10 mouse cellular contexts compared by ENCODE assay signal in the genomic region with DNA sequence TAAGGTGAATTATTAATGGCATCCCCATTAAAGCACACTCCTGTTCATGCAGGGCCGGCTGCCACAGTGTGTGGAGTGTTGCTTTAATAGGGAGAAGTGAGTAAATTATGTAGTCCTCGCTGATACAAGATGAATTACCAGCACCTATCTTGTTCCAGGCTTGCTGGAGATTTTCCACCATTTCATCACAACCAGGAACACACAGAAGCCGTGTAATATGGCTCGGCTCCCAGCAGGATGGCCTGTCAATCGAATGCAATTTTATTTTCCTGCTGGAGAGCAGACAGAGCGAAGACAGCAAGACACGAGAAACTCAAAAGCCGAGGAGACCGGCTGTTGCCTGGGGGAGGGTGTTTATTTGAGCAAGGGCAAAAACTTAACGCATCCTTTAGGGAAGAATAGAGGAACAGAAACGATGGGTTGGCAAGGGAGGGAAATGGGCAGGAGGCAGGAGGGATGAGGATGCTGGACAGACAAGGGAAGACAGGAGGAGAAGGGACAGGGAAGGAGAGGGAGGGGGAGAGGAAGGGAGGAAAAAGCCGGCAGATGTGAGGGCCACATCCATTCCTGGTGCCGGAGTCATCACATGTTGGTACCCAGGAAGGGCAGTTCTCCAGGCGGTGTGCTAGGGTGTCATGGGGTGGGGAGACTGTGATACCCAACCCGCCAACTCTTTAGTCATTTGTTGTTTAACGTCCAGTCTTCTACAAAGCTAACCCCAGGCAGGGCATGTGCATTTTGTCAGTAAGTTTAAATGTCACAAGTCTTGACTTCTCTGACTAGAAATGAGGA. TPM values are rescaled to one million over a fixed set of nuclear protein-coding genes. Genes with fewer than 3 reads are reported as not detected.
DNase-seq lines count a peak whose midpoint lies in the region; ATAC-seq and TF ChIP-seq lines count a peak whose summit lies in the region.
"Had no signal": no experiment of that assay in that cellular context is flagged by ENCODE, and none has a peak within 500 bp of the region (broad histone marks: within the 10 kb centered on the region; RNA-seq: fewer than 3 reads in every experiment).

No protein-coding gene starts in this region.

- no peak for TF ChIP-seq CTCF in lung, postnatal 0 days (IDR thresholded peaks at IDR 0.05)
- no peak for TF ChIP-seq CTCF in lung, adult 2 months (IDR thresholded peaks at IDR 0.05; ENCODE audit: insufficient read depth, low read length)

- no peak for DNase-seq in neural tube, embryonic 10.5 days (ENCODE audit: extremely low spot score, low spot score)
- DNase-seq in midbrain, embryonic 11.5 days (ENCODE audit: low spot score, missing footprints) = peak; percentile 77
- peak; percentile 34 for DNase-seq in skeletal muscle tissue, adult 2 months (ENCODE audit: low read depth, low spot score)
- DNase-seq in lung, adult 18-20 months = no peak
- DNase-seq in lung, postnatal 0 days (ENCODE audit: low spot score) = no peak
- DNase-seq in lung, adult 2 months = no peak

- peak overlapping the region; percentile 21 for H3K4me2 ChIP-seq in neural tube, embryonic 12.5 days (replicated peaks)
- peak overlapping the region; percentile 34 for H3K4me2 ChIP-seq in hindbrain, embryonic 16.5 days (ENCODE audit: low read length)
- no peak overlapping the region for H3K4me2 ChIP-seq in midbrain, embryonic 11.5 days
- no peak overlapping the region for H3K4me2 ChIP-seq in lung, postnatal 0 days (replicated peaks; ENCODE audit: low read depth, low read length)
- H3K4me2 ChIP-seq: liver, embryonic 12.5 days had no signal

- peaks cover 23% of the 10 kb centered on the region for H3K4me1 ChIP-seq in neural tube, embryonic 12.5 days
- peaks cover 12% of the 10 kb centered on the region for H3K4me1 ChIP-seq in hindbrain, embryonic 16.5 days (ENCODE audit: control insufficient read depth, insufficient read depth, low read depth, low read length)
- H3K4me1 ChIP-seq in midbrain, embryonic 11.5 days (ENCODE audit: control insufficient read depth, insufficient read depth, low read length) = no peaks in the 10 kb centered on the region; the same call in 1 of the 2 replicates
- H3K4me1 ChIP-seq in lung, postnatal 0 days (ENCODE audit: insufficient read depth, low read depth, low read length) = no peaks in the 10 kb centered on the region
- peaks cover 7% of the 10 kb centered on the region; the same call in 1 of the 2 replicates for H3K4me1 ChIP-seq in lung, adult 2 months (ENCODE audit: control insufficient read depth, insufficient read depth, low read length)

- 0 out of 2 replicates have a peak overlapping the region, but pooled peaks have one; percentile 1 for H3K27ac ChIP-seq in neural tube, embryonic 12.5 days
- peak overlapping the region; percentile 76 for H3K27ac ChIP-seq in hindbrain, embryonic 16.5 days (ENCODE audit: low read depth, low read length)
- no peak overlapping the region for H3K27ac ChIP-seq in midbrain, embryonic 11.5 days (ENCODE audit: low read depth, low read length)
- H3K27ac ChIP-seq in lung, postnatal 0 days (ENCODE audit: low read length) = no peak overlapping the region
- H3K27ac ChIP-seq: liver, embryonic 12.5 days had no signal

- no peaks in the 10 kb centered on the region for H3K36me3 ChIP-seq in neural tube, embryonic 12.5 days
- no peaks in the 10 kb centered on the region for H3K36me3 ChIP-seq in hindbrain, embryonic 16.5 days (ENCODE audit: control insufficient read depth, insufficient read depth, low read length)
- H3K36me3 ChIP-seq in midbrain, embryonic 11.5 days (ENCODE audit: control insufficient read depth, insufficient read depth, low read length) = no peaks in the 10 kb centered on the region
- no peaks in the 10 kb centered on the region for H3K36me3 ChIP-seq in lung, postnatal 0 days (ENCODE audit: insufficient read depth, low read length)
- H3K36me3 ChIP-seq: liver, embryonic 12.5 days had no signal

- H3K9ac ChIP-seq in neural tube, embryonic 12.5 days = no peak overlapping the region
- H3K9ac ChIP-seq in hindbrain, embryonic 16.5 days (ENCODE audit: low read depth, low read length) = peak overlapping the region; percentile 47
- H3K9ac ChIP-seq in midbrain, embryonic 11.5 days (ENCODE audit: low read length) = no peak overlapping the region
- no peak overlapping the region for H3K9ac ChIP-seq in lung, postnatal 0 days (replicated peaks; ENCODE audit: low read depth)
- H3K9ac ChIP-seq: liver, embryonic 12.5 days had no signal

- WGBS in neural tube, embryonic 12.5 days = 64% methylated on average over 16 of the region's 16 CpGs
- WGBS in hindbrain, embryonic 16.5 days = 34% methylated on average over 16 of the region's 16 CpGs
- 72% methylated on average over 16 of the region's 16 CpGs for WGBS in midbrain, embryonic 11.5 days
- WGBS in lung, postnatal 0 days = 69% methylated on average over 16 of the region's 16 CpGs
- WGBS in lung, adult 2 months = 60% methylated on average over 16 of the region's 16 CpGs

- TF ChIP-seq EP300 in lung, postnatal 0 days (IDR thresholded peaks at IDR 0.05) = no peak

- H3K9me3 ChIP-seq in neural tube, embryonic 12.5 days = no peaks in the 10 kb centered on the region
- H3K9me3 ChIP-seq in hindbrain, embryonic 16.5 days (ENCODE audit: control insufficient read depth, low read length) = no peaks in the 10 kb centered on the region
- H3K9me3 ChIP-seq in midbrain, embryonic 11.5 days (ENCODE audit: control insufficient read depth, low read length) = no peaks in the 10 kb centered on the region
- no peaks in the 10 kb centered on the region for H3K9me3 ChIP-seq in lung, postnatal 0 days (ENCODE audit: low read length)
- H3K9me3 ChIP-seq: liver, embryonic 12.5 days had no signal

- TF ChIP-seq POLR2A in lung, adult 2 months (IDR thresholded peaks at IDR 0.05; ENCODE audit: borderline replicate concordance, extremely low read depth, low read depth, low read length) = no peak

- H3K27me3 ChIP-seq in neural tube, embryonic 12.5 days (replicated peaks) = no peaks in the 10 kb centered on the region
- H3K27me3 ChIP-seq in hindbrain, embryonic 16.5 days (replicated peaks; ENCODE audit: control insufficient read depth, insufficient read depth, low read length) = no peaks in the 10 kb centered on the region
- no peaks in the 10 kb centered on the region for H3K27me3 ChIP-seq in midbrain, embryonic 11.5 days (ENCODE audit: control insufficient read depth, insufficient read depth, low read length)
- no peaks in the 10 kb centered on the region for H3K27me3 ChIP-seq in lung, postnatal 0 days (replicated peaks; ENCODE audit: insufficient read depth, low read length)
- H3K27me3 ChIP-seq: liver, embryonic 12.5 days; Patski had no signal

- no peak for ATAC-seq in neural tube, embryonic 12.5 days (ENCODE audit: low FRiP score, low read depth)
- ATAC-seq in hindbrain, embryonic 16.5 days = peak; percentile 79
- ATAC-seq in midbrain, embryonic 11.5 days (ENCODE audit: low FRiP score) = 0 out of 2 replicates have a peak, but pooled peaks have one; percentile 27
- ATAC-seq in lung, postnatal 0 days = no peak
- ATAC-seq: liver, embryonic 12.5 days; Patski had no signal

- H3K4me3 ChIP-seq in neural tube, embryonic 12.5 days = no peak overlapping the region
- no peak overlapping the region for H3K4me3 ChIP-seq in hindbrain, embryonic 16.5 days (ENCODE audit: low read length)
- H3K4me3 ChIP-seq in midbrain, embryonic 11.5 days (ENCODE audit: low read depth, low read length) = no peak overlapping the region
- no peak overlapping the region for H3K4me3 ChIP-seq in lung, postnatal 0 days (ENCODE audit: low read depth, low read length)
- H3K4me3 ChIP-seq in lung, adult 2 months (replicated peaks; ENCODE audit: extremely low read depth, low read depth, low read length) = no peak overlapping the region
- H3K4me3 ChIP-seq: liver, embryonic 12.5 days had no signal

RNA-seq across cellular contexts. Expression of a gene that starts 39.9 kb away (rescaled TPM):
- polyA plus RNA-seq in neural tube, embryonic 12.5 days (2016; fragmentation: Nextera tagmentation; extraction: Ambion mirVana) = 11.0 and 14.3 TPM in 2 replicates
- polyA plus RNA-seq in hindbrain, embryonic 16.5 days (2015; fragmentation: Nextera tagmentation; extraction: Ambion mirVana) = 21.1 and 24.3 TPM in 2 replicates
- 3.5 and 4.3 TPM in 2 replicates for polyA plus RNA-seq in midbrain, embryonic 11.5 days (2014; fragmentation: Nextera tagmentation; extraction: Ambion mirVana)
- 16.9 and 18.2 TPM in 2 replicates for polyA plus RNA-seq in lung, postnatal 0 days (2015; fragmentation: Nextera tagmentation; extraction: Ambion mirVana)
- polyA plus RNA-seq in lung, adult 2 months (2012; rRNA removed) = 32.4 and 49.5 TPM in 2 replicates

Comparison
In these comparisons a context has a peak if more than half of its experiments do, and no peak if none do; other contexts are left out.
1. ATAC-seq: peak in hindbrain, embryonic 16.5 days (single experiment) and midbrain, embryonic 11.5 days (single experiment); none in neural tube, embryonic 12.5 days (single experiment) and lung, postnatal 0 days (single experiment).
2. H3K27ac ChIP-seq: peak in neural tube, embryonic 12.5 days (single experiment) and hindbrain, embryonic 16.5 days (single experiment); none in midbrain, embryonic 11.5 days (single experiment) and lung, postnatal 0 days (single experiment).
3. H3K4me2 ChIP-seq: peak in neural tube, embryonic 12.5 days (single experiment) and hindbrain, embryonic 16.5 days (single experiment); none in midbrain, embryonic 11.5 days (single experiment) and lung, postnatal 0 days (single experiment).
4. DNase-seq: peak in midbrain, embryonic 11.5 days (single experiment) and skeletal muscle tissue, adult 2 months (single experiment); none in neural tube, embryonic 10.5 days (single experiment), lung, adult 18-20 months (0 of 2), lung, postnatal 0 days (single experiment) and lung, adult 2 months (single experiment).